Mouse (Mus musculus) heart, embryonic 13.5 days (tissue): ENCODE results near the gene Armcx6. TPM values are rescaled to one million over a fixed set of nuclear protein-coding genes. Genes with fewer than 3 reads are reported as not detected.
A peak's percentile ranks its signal among the peaks of the same experiment; 100 is the strongest.
"Not testable (repeated sequence)": the region's sequence is repeated elsewhere in the genome, so short reads cannot be mapped to it uniquely, and the experiment has no call there.

Source experiments
- ATAC-seq: fragments of 200-750 bp; cut with Nextera tagmentation; 2 replicates; pipeline ENCODE4 v1.8.0; 2017; ENCODE audit warnings: moderate TSS enrichment; ENCODE audit not compliant: insufficient number of reproducible peaks, low FRiP score, low TSS enrichment; ENCODE audit errors: extremely low read depth
- H3K27ac ChIP-seq: fragments of 300-500 bp; sonication (generic); replicated peaks from 2 replicates; pipeline ENCODE4 v1.5.1; 2015; ENCODE audit warnings: moderate library complexity, mild to moderate bottlenecking, inconsistent platforms
- H3K27me3 ChIP-seq: fragments of 300-500 bp; sonication (generic); replicated peaks from 2 replicates; pipeline ENCODE4 v1.6.1; 2015; ENCODE audit warnings: mild to moderate bottlenecking, inconsistent platforms
- H3K36me3 ChIP-seq: fragments of 300-500 bp; sonication (generic); 2 replicates; pipeline ENCODE4 v1.6.1; 2015; ENCODE audit warnings: mild to moderate bottlenecking, inconsistent platforms
- H3K4me1 ChIP-seq: fragments of 300-500 bp; sonication (generic); 2 replicates; pipeline ENCODE4 v1.6.1; 2015; ENCODE audit warnings: inconsistent platforms
- H3K4me2 ChIP-seq: fragments of 300-500 bp; sonication (generic); 2 replicates; pipeline ENCODE4 v1.6.1; 2015; ENCODE audit warnings: inconsistent platforms, mild to moderate bottlenecking, moderate library complexity
- H3K4me3 ChIP-seq: fragments of 300-500 bp; sonication (generic); 2 replicates; pipeline ENCODE4 v1.5.1; 2015; ENCODE audit warnings: moderate library complexity, mild to moderate bottlenecking, inconsistent platforms
- H3K9ac ChIP-seq: fragments of 300-500 bp; sonication (generic); 2 replicates; pipeline ENCODE4 v1.6.1; 2015; ENCODE audit warnings: inconsistent platforms, mild to moderate bottlenecking, moderate library complexity
- H3K9me3 ChIP-seq: fragments of 300-500 bp; sonication (generic); 2 replicates; pipeline ENCODE4 v1.6.1; 2016; ENCODE audit warnings: inconsistent platforms
- WGBS: fragments of 180-500 bp; shearing (Covaris S2); methylation state at CpG from one replicate; pipeline ENCODE4 v1.1.7; 2015; ENCODE audit warnings: mixed read lengths; 5-methylcytosine and 5-hydroxymethylcytosine counted together
- microRNA-seq: library from miRNA; unstranded; fragments of <30 nt; microRNA quantifications from one replicate; pipeline ENCODE4, GENCODE M21; 2016
- polyA plus RNA-seq: library from polyadenylated mRNA; unstranded; fragments of >200 nt; fragmentation: Nextera tagmentation; extraction: Ambion mirVana; gene quantifications from 2 replicates; pipeline ENCODE4 v1.2.1, GENCODE M21; 2015

Gene Armcx6
- polyA plus RNA-seq, 1 experiment from 2014 or later, result 18.9 TPM

GRCm38 (mm10) chrX:134737796-134738195 lies 13.4 kb downstream of the Armcx6 start:
- Histone ChIP-seq H3K27ac (no peak overlapping the region), H3K27me3 (peaks cover 6% of the 10 kb centered on the region; the same call in 1 of the 2 replicates), H3K9me3 (no peaks in the 10 kb centered on the region), H3K4me2 (no peak overlapping the region), H3K9ac (no peak overlapping the region), H3K36me3 (no peaks in the 10 kb centered on the region), H3K4me3 (no peak overlapping the region), H3K4me1 (no peaks in the 10 kb centered on the region)
- no peak for ATAC-seq
- WGBS, result 88% methylated on average over 1 of the region's 1 CpGs

DNA sequence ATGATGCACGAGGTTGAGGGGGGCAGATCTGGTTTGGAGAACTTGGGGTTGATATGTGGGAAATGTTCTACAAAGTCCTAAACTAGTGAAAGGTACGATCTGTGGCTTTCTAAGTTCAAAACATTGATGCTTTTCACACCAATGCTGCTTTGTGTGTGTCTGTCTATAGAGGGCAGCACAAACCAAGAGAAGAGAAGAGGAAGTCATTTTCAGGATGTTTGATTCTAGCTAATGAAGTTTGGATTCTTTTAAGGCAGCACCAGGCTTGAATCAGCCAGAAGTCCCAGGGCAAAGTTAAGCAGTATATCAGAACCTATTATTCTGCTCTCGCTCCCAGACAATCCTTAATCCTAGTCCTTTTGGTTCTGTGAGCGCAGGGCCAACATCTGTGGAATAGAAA lies 21.4 kb downstream of the Armcx6 start:
- H3K36me3 ChIP-seq, result no peaks in the 10 kb centered on the region
- no peak overlapping the region for H3K4me2 ChIP-seq
- no peak overlapping the region for H3K4me3 ChIP-seq
- peaks cover 6% of the 10 kb centered on the region; the same call in 1 of the 2 replicates for H3K27me3 ChIP-seq
- H3K9ac ChIP-seq, result no peak overlapping the region
- no peak overlapping the region for H3K27ac ChIP-seq
- no peak for ATAC-seq
- no peaks in the 10 kb centered on the region for H3K4me1 ChIP-seq
- WGBS, result 32% methylated on average over 4 of the region's 4 CpGs
- H3K9me3 ChIP-seq, result no peaks in the 10 kb centered on the region

GRCm38 (mm10) chrX:134723762-134724161 lies 27.5 kb downstream of the Armcx6 start:
- peaks cover 21% of the 10 kb centered on the region for H3K36me3 ChIP-seq
- not testable (repeated sequence) for H3K27me3 ChIP-seq, H3K4me3 ChIP-seq, H3K4me2 ChIP-seq, ATAC-seq, H3K4me1 ChIP-seq, H3K27ac ChIP-seq, H3K9ac ChIP-seq, H3K9me3 ChIP-seq
- WGBS, result 25% methylated on average over 2 of the region's 2 CpGs

GRCm38 (mm10) chrX:134718524-134718923 lies 32.7 kb downstream of the Armcx6 start:
- H3K36me3 ChIP-seq, result peaks cover 21% of the 10 kb centered on the region
- H3K4me1 ChIP-seq, result no peaks in the 10 kb centered on the region
- H3K27ac ChIP-seq, result peak overlapping the region; percentile 96
- H3K9me3 ChIP-seq, result no peaks in the 10 kb centered on the region
- no peaks in the 10 kb centered on the region for H3K27me3 ChIP-seq
- WGBS, result 22% methylated on average over 14 of the region's 14 CpGs
- peak overlapping the region; percentile 67 for H3K4me2 ChIP-seq
- peak overlapping the region; percentile 63 for H3K4me3 ChIP-seq
- peak overlapping the region; percentile 86 for H3K9ac ChIP-seq
- no peak for ATAC-seq

DNA sequence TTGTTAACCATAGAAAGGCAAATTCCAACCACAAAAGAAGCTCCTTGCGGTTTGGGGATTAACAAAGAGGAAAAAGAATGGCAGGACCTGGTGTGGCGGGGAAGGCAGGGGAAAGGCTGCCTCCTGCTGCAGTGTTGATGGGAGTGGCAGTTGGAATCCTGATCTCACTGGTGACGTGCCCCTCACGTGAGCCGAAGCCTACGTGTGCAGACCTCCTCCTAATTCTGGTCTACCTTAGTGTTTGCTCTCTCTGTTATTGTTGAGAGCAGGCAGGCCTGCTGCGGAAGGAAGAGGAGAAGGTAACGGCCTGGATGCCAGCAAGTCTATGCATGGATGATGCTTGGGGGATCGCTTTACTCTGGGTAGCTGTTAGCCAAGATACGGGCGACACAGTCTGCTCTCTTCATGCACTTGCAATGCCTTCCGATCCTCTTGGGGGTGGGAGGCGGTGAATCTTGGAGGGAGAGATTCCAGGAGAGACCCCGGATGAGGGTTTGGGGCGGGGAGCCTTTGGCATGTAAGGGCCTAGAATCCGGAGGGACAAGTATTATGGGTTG lies 33.4 kb downstream of the Armcx6 start, which contains the start of gene Armcx1:
Gene Armcx1, plus strand, starts transcription at position 212 of the 557 bp plus-strand sequence.
- H3K9me3 ChIP-seq, result no peaks in the 10 kb centered on the region
- peak within 1 kb of the TSS; percentile 67 for H3K4me2 ChIP-seq
- peak within 1 kb of the TSS; percentile 86 for H3K9ac ChIP-seq
- peak within 1 kb of the TSS; percentile 96 for H3K27ac ChIP-seq
- no peaks in the 10 kb centered on the region for H3K27me3 ChIP-seq
- peaks cover 21% of the 10 kb centered on the region for H3K36me3 ChIP-seq
- H3K4me1 ChIP-seq, result no peaks in the 10 kb centered on the region
- WGBS, result 10% methylated on average over 16 of the region's 16 CpGs
- peak; percentile 89 for ATAC-seq
- H3K4me3 ChIP-seq, result peak within 1 kb of the TSS; percentile 63

DNA sequence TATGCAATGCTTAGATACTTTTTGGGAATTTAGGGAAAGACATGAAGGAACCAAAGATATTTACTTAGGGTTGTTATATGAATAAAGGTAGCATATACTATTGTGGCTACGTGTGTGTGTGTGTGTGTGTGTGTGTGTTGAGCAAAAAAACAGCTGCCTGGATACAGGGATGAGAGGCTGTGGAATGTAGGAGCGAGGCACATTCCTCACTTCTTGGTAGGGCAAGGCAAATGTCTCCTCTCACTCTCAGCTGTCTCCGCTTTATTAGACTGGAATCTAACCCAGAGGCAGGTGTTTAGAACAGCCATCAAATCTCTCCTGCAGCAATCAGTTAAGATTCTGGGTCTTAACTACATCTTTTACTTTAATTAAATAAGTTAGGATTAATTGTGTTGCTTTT lies 34.4 kb downstream of the Armcx6 start:
- no peak overlapping the region for H3K4me3 ChIP-seq
- H3K4me1 ChIP-seq, result no peaks in the 10 kb centered on the region
- ATAC-seq, result no peak
- no peaks in the 10 kb centered on the region for H3K9me3 ChIP-seq
- H3K4me2 ChIP-seq, result no peak overlapping the region
- H3K27ac ChIP-seq, result no peak overlapping the region
- H3K9ac ChIP-seq, result no peak overlapping the region
- 21% methylated on average over 3 of the region's 3 CpGs for WGBS
- H3K27me3 ChIP-seq, result no peaks in the 10 kb centered on the region
- peaks cover 16% of the 10 kb centered on the region for H3K36me3 ChIP-seq

Small RNA genes within 50 kb of the gene (microRNA-seq; reads per million reads assigned to microRNA genes)
- gene Mir7093, result not detected

Other genes with a start within 250 kb of the Armcx6 start
- gene Timm8a1, start 209.6 kb downstream of the Armcx6 start, polyA plus RNA-seq, result 69.2 and 78.0 TPM in 2 replicates
- gene Btk, start 167.8 kb downstream of the Armcx6 start, polyA plus RNA-seq, result 1.4 and 2.2 TPM in 2 replicates
- gene Rpl36a, start 165.8 kb downstream of the Armcx6 start, polyA plus RNA-seq, result 261 and 287 TPM in 2 replicates
- 3.2 and 3.7 TPM in 2 replicates for gene Gla, start 150.3 kb downstream of the Armcx6 start, polyA plus RNA-seq
- 109 and 123 TPM in 2 replicates for gene Hnrnph2, start 150.2 kb downstream of the Armcx6 start, polyA plus RNA-seq
- gene Armcx4, start 64.9 kb downstream of the Armcx6 start, polyA plus RNA-seq, result 4.1 TPM in 2 replicates
- gene Armcx1, start 33.5 kb downstream of the Armcx6 start, polyA plus RNA-seq, result 41.0 and 46.1 TPM in 2 replicates
- gene Armcx3, start 5.2 kb upstream of the Armcx6 start, polyA plus RNA-seq, result 75.1 and 82.7 TPM in 2 replicates
- gene Armcx2, start 57.8 kb upstream of the Armcx6 start, polyA plus RNA-seq, result 61.5 and 64.3 TPM in 2 replicates
- 0.29 and 0.79 TPM in 2 replicates for gene Nxf2, start 213.3 kb upstream of the Armcx6 start, polyA plus RNA-seq